Mouse (Mus musculus): ENCODE results near the gene Invs.

DNA sequence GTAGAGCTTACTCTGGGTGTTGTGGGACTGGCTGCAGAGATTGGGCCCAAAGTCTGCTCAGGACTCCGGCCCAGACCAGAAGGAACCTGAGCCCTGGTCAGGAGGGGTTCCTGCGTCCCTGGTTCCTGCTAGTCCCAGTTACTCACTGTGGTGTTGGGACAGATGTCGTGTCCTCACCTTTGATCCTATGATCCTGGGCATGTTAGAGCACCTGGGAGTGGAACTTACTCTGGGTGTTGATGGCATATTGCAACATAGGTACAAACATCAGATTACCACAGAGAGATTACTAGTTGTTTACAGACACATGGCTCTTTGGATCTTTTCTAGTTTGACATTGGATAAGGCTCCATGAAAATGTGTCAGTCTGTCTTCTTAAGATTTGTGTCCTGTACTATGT is 35.3 kb downstream of the Invs start:
- TF ChIP-seq EP300 (optimal IDR thresholded peaks at IDR 0.05) (no peak), CTCF (IDR thresholded peaks at IDR 0.05; ENCODE audit: low read depth) (no peak)

Measured in stomach, postnatal 0 days (tissue).